Mouse (Mus musculus) C3H10T1/2 (cell line): ENCODE measurements around the gene Tns2. TPM values are rescaled to one million over a fixed set of nuclear protein-coding genes. Genes with fewer than 3 reads are reported as not detected.

Experiments
- polyA plus RNA-seq, 2 experiments: library from polyadenylated mRNA; unstranded; fragments of >200 nt; fragmentation: generic; extraction: Trizol; gene quantifications; one replicate each; pipeline ENCODE4 v1.2.1; 2012; ENCODE audit warnings: missing spikeins in 2 of 2

Gene Tns2
- polyA plus RNA-seq, result 100 to 1,000 TPM; 101 to 364 TPM

DNA sequence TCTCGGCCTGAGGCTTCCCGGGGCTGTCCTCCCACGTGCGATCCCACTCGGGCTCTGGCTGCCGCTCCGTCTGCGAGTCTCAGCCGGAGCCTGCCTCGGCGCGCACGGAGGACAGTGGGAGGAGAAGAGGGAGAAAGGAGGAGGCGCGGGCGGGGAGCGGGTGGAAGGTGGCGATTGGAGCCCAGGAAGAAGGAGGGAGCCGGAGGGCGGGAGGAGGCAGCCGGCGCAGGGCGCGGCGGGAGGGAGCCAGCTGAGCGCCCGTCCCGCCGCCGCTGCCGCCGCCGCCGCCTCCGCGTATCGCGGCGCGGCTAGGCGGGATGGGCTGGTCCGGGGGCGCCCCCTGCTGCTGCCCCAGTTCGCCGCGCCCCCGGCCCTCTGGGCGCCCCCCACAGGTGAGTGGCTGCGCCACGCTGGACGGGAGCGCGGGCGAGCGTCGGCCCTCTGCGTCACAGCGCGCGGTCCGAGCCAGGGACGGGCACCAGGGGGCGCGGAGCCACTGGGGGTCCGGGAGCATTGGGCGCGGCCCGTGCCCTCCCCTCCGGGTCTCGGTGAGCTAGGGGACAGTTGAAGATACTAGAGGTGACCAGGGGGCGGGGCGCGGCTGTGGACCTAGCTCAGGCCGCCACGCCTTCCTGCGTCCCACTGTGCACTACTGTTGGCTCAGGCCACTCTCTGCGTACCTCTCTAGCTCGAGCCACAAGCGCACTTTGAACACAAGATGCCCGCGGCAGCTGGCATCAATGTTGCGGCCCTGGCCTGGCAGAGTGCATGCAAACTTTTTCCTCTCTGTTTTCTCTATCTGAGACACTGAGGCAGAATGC, at the start of gene Tns2:
TSS of gene Tns2 (plus strand) at position 253 of the 821 bp plus-strand sequence.

DNA sequence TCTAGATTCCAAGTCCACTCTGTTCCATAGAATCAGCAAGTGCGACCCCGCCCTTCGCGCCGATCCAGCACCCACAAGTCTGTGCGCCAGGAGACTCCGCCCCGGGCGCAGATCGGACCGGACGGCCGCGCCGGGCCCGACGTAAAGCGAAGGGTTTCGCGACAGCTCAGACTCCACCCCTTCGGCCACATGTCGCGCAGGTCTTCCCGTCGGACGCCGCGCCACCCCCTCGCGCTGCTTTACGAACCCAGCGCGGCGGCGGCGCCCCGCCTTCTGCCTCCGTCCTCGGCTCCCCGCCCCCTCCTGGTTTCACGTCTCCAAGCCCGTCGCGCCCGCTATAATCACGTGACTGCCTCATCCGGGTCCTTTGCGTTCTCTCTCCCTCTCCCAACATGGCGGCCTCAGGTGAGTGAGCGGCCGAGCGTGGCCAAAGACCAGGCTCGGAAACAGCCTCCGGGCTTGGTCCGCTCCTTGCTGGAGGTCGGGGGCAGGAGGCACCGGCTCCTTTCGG, 26.6 kb upstream of the Tns2 start, which contains the start of gene Eif4b:
TSS of gene Eif4b (plus strand) at position 215 of the 511 bp plus-strand sequence.

DNA sequence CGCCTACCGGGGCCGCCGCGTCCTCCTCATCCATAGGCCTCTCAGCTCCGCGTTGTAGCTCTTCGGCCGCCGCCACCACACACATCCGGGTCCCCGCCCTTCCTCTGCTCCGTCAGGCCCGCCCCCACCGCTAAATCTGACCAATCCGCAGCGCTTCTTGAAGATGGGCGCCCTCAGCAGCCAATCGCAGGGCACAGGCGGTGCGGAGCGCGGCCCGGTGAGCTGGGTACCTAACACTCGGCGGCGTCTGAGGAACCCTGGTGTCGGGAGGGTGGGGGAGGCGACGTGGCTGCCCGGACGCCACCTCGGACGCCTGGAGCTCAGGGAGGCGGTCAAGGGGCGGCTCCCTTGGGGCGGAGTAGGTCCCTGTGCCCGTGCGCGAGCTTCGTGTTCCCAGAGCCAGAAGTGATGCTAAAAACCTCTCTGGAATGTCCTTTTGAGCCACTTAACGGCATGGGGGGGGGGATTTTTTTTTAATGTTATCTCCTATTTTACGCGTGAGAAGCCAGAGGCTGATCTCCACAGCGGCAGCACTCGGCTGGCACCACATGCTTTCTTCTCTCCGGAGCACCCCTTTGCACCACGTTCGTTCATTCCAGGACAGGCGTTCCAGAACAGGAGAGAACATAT, 36.0 kb downstream of the Tns2 start, which contains the start of gene Spryd3:
TSS of gene Spryd3 (minus strand) at position 106 of the 630 bp plus-strand sequence.

DNA sequence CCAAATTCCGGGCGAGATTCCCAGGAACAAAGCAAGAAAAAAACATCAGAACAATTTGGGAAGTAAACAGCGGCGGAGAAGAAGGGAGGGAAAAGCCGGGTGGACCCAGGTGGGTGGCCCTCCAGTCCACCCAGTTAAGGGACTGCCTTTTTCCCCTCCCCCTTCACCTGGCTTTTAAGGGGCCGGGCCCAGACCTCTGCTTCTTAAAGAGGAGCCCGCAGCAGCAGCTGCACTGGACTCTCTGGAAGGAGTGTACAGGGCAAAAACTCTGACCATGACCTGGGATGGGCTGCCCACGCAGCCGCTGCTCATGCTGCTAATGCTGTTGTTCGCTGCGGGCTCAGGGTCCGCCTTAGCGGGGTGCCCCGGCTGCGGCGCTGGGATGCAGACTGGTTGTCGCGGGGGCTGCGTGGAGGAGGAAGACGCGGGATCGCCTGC, 44.1 kb downstream of the Tns2 start, which contains the start of gene Igfbp6:
TSS of gene Igfbp6 (plus strand) at position 89 of the 438 bp plus-strand sequence.

DNA sequence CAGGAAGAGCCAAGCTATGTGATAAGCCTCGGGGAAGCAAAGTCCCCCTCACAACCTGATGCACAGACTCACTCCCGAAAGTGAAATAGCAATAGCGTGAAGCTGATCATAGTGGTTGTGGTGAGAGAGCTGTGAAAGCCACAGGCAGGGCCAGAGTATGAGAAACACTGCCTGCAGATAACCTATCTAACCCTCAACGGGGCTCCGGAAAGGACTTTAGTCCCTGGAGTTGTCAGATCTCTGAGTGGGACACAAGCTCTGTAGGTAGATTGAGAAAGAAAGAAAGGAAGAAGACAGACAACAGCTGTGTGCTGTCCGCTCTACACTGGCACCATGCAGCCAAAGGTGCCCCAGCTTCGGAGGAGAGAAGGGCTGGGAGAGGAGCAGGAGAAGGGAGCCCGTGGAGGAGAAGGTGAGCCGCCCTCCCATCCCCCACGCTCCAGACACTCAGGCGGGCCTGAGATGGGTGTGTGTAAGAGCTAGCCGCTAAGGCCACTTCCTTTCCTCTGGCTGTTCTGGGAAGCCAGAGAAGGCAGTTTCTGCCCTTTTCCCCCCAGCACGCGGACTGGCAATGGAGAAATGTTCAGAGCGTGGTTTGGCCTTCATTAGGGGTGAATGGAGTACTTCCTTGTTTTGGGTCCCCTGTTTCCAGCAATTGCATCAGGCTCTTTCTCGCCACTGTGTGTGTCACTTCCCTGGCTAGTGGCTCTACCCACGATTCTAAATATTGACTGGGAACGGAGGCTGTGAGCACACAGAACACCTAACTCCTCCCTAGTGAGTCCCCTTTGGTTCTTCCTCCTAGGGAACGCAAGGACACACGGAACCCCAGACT, 50.3 kb downstream of the Tns2 start, which contains the start of gene Soat2:
TSS of gene Soat2 (plus strand) at position 226 of the 835 bp plus-strand sequence.

Other genes starting within 250 kb of the Tns2 start
- not detected for gene Krt1, start 249.6 kb upstream of the Tns2 start, polyA plus RNA-seq
- not detected for gene Krt77, start 230.7 kb upstream of the Tns2 start, polyA plus RNA-seq
- under 1 TPM in 1 of 2 experiments, not detected in 1; 0.01 TPM for gene Krt76, start 207.5 kb upstream of the Tns2 start, polyA plus RNA-seq
- not detected for gene Krt4, start 175.7 kb upstream of the Tns2 start, polyA plus RNA-seq
- gene Krt79, start 160.1 kb upstream of the Tns2 start, polyA plus RNA-seq, result not detected
- gene Krt78, start 146.1 kb upstream of the Tns2 start, polyA plus RNA-seq, result under 1 TPM; 0.01 to 0.05 TPM
- gene Krt8, start 95.9 kb upstream of the Tns2 start, polyA plus RNA-seq, result under 1 TPM; 0.39 to 0.44 TPM
- gene Krt18, start 72.2 kb upstream of the Tns2 start, polyA plus RNA-seq, result under 1 TPM in 1 of 2 experiments, not detected in 1; 0.02 TPM
- gene Eif4b, start 26.6 kb upstream of the Tns2 start, polyA plus RNA-seq, result 100 to 1,000 TPM; 147 to 289 TPM
- gene Spryd3, start 35.8 kb downstream of the Tns2 start, polyA plus RNA-seq, result 10 to 100 TPM; 36.8 to 50.9 TPM
- gene Igfbp6, start 43.9 kb downstream of the Tns2 start, polyA plus RNA-seq, result 10 to 100 TPM; 11.1 to 12.6 TPM
- gene Soat2, start 50.1 kb downstream of the Tns2 start, polyA plus RNA-seq, result under 1 TPM; 0.05 to 0.31 TPM
- gene Zfp740, start 102.8 kb downstream of the Tns2 start, polyA plus RNA-seq, result 10 to 100 TPM in 1 of 2 experiments, 1 to 10 TPM in 1; 9.8 to 56.6 TPM
- gene Csad, start 104.3 kb downstream of the Tns2 start, polyA plus RNA-seq, result 100 to 1,000 TPM in 1 of 2 experiments, 10 to 100 TPM in 1; 22.5 to 249 TPM
- 100 to 1,000 TPM in 1 of 2 experiments, 1 to 10 TPM in 1; 4.6 to 133 TPM for gene Itgb7, start 131.5 kb downstream of the Tns2 start, polyA plus RNA-seq
- 100 to 1,000 TPM; 110 to 187 TPM for gene Rarg, start 157.1 kb downstream of the Tns2 start, polyA plus RNA-seq
- gene Gm9918, start 170.2 kb downstream of the Tns2 start, polyA plus RNA-seq, result under 1 TPM in 1 of 2 experiments, not detected in 1; 0.11 TPM
- 100 to 1,000 TPM in 1 of 2 experiments, 10 to 100 TPM in 1; 92.5 to 106 TPM for gene Mfsd5, start 179.0 kb downstream of the Tns2 start, polyA plus RNA-seq
- 10 to 100 TPM; 21.0 to 35.6 TPM for gene Espl1, start 195.9 kb downstream of the Tns2 start, polyA plus RNA-seq
- 100 to 1,000 TPM; 724 to 828 TPM for gene Pfdn5, start 225.7 kb downstream of the Tns2 start, polyA plus RNA-seq
- gene Myg1, start 231.3 kb downstream of the Tns2 start, polyA plus RNA-seq, result 100 to 1,000 TPM; 115 to 233 TPM